Mouse (Mus musculus) liver, embryonic 18 days (tissue): Measurements from ENCODE around the gene Rpe. TPM values are rescaled to one million over a fixed set of nuclear protein-coding genes. Genes with fewer than 3 reads are reported as not detected.

Experiments used
- polyA plus RNA-seq: library from polyadenylated mRNA; depleted of rRNA; stranded (reverse); fragments of >200 nt; gene quantifications from 2 replicates; pipeline ENCODE4 v1.2.3, GENCODE M21; 2012; rRNA removed

Rpe gene
- 14.7 and 15.5 TPM in 2 replicates for polyA plus RNA-seq

DNA sequence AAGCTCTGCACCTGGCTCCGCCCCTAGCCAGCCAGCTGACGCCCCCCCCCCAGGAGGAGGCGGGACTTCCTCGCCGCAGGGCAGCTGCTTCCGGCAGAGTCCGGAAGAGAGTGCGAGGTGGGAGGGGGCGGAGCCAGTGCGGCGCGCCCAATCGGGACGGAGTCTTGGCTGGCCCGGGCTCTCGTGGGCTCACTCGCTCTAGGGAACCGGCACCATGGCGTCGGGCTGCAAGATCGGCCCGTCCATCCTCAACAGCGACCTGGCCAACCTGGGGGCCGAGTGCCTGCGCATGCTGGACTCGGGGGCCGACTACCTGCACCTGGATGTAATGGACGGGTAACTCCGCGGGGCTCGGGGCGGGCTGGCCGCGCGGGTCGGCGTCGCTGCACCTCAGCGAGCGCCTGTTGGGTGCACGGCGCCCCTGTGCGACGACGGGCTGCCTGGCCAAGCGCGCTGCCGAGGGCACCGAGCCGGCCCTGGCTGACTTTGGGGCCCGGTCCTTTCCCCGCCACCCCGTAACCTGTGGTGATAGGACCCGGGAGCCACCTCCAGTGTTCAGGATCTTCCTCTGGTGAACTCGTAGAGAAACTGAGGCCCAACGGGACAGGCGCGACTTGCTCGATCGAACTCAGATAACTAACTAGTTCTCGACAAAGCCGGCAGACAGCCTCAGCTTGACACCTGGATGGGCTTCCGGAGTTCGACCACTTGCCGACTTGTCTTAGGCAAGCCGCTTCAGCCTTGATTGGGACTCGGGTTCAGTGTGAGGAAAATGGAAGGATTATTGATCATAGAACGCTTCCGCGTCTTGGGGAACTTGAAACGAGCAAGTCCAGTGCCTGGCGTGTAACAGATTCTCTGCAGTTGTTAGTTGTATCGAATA, at the start of gene Rpe:
Gene Rpe (plus strand): TSS at position 139 of the 883 bp plus-strand sequence.

Other genes starting within 250 kb of the Rpe start
- gene Unc80, start 232.5 kb upstream of the Rpe start, polyA plus RNA-seq, result 0.01 and 0.03 TPM in 2 replicates
- 4.1 and 4.2 TPM in 2 replicates for gene Kansl1l, start 116.7 kb downstream of the Rpe start, polyA plus RNA-seq
- gene Acadl, start 162.4 kb downstream of the Rpe start, polyA plus RNA-seq, result 90.9 and 95.6 TPM in 2 replicates
- gene Myl1, start 244.6 kb downstream of the Rpe start, polyA plus RNA-seq, result 0.50 and 1.2 TPM in 2 replicates